ENCODE assay signal across 9 mouse cellular contexts in genomic region chr11:113176183-113176582, GRCm38 (mm10).
DNase-seq lines count a peak whose midpoint lies in the region; ATAC-seq and TF ChIP-seq lines count a peak whose summit lies in the region.
"Had no signal": no experiment of that assay in that cellular context is flagged by ENCODE, and none has a peak within 500 bp of the region (broad histone marks: within the 10 kb centered on the region; RNA-seq: fewer than 3 reads in every experiment).

No protein-coding gene starts in this region.

- no peaks in the 10 kb centered on the region for H3K36me3 ChIP-seq in hindbrain, embryonic 10.5 days
- H3K36me3 ChIP-seq in hindbrain, embryonic 16.5 days (ENCODE audit: control insufficient read depth, insufficient read depth, low read length), result no peaks in the 10 kb centered on the region
- H3K36me3 ChIP-seq in midbrain, postnatal 0 days (ENCODE audit: insufficient read depth, low read length), result no peaks in the 10 kb centered on the region
- H3K36me3 ChIP-seq: neural tube, embryonic 12.5 days had no signal

- DNase-seq in hindbrain, embryonic 10.5 days (ENCODE audit: low spot score), result peak; percentile 48
- peak; percentile 69 for DNase-seq in urinary bladder, postnatal 25 days (ENCODE audit: low spot score)
- no peak for DNase-seq in urinary bladder, adult 2 months (ENCODE audit: low spot score)
- DNase-seq in cerebellum, adult 8-10 months, result peak; percentile 52
- DNase-seq in induced T-regulatory cell, adult 2 months (ENCODE audit: low read depth), result peak; percentile 88
- peak; percentile 70 for DNase-seq in midbrain, postnatal 0 days (ENCODE audit: low spot score)

- H3K27ac ChIP-seq in hindbrain, embryonic 10.5 days, result peak overlapping the region; percentile 62; the same call in 1 of the 2 replicates
- no peak overlapping the region for H3K27ac ChIP-seq in hindbrain, embryonic 16.5 days (ENCODE audit: low read depth, low read length)
- no peak overlapping the region for H3K27ac ChIP-seq in midbrain, postnatal 0 days (ENCODE audit: low read depth, low read length)
- H3K27ac ChIP-seq: neural tube, embryonic 12.5 days had no signal

- no peak overlapping the region for H3K4me3 ChIP-seq in hindbrain, embryonic 10.5 days
- H3K4me3 ChIP-seq in hindbrain, embryonic 16.5 days (ENCODE audit: low read length), result no peak overlapping the region
- no peak overlapping the region for H3K4me3 ChIP-seq in midbrain, postnatal 0 days (ENCODE audit: low read depth, low read length)
- H3K4me3 ChIP-seq: neural tube, embryonic 12.5 days had no signal

- peaks cover 74% of the 10 kb centered on the region for H3K4me1 ChIP-seq in hindbrain, embryonic 10.5 days (replicated peaks)
- H3K4me1 ChIP-seq in hindbrain, embryonic 16.5 days (ENCODE audit: control insufficient read depth, insufficient read depth, low read depth, low read length), result peaks cover 9% of the 10 kb centered on the region
- H3K4me1 ChIP-seq in midbrain, postnatal 0 days (ENCODE audit: insufficient read depth, low read length), result no peaks in the 10 kb centered on the region

- no peaks in the 10 kb centered on the region for H3K27me3 ChIP-seq in hindbrain, embryonic 10.5 days (ENCODE audit: insufficient read depth, poor library complexity, severe bottlenecking)
- H3K27me3 ChIP-seq in hindbrain, embryonic 16.5 days (replicated peaks; ENCODE audit: control insufficient read depth, insufficient read depth, low read length), result no peaks in the 10 kb centered on the region
- H3K27me3 ChIP-seq in midbrain, postnatal 0 days (ENCODE audit: insufficient read depth, low read length), result no peaks in the 10 kb centered on the region
- H3K27me3 ChIP-seq: neural tube, embryonic 12.5 days had no signal

- 30% methylated on average over 7 of the region's 7 CpGs for WGBS in hindbrain, embryonic 10.5 days
- 24% methylated on average over 7 of the region's 7 CpGs for WGBS in hindbrain, embryonic 16.5 days
- 15% methylated on average over 7 of the region's 7 CpGs for WGBS in midbrain, postnatal 0 days

- no peak for ATAC-seq in hindbrain, embryonic 16.5 days
- ATAC-seq in midbrain, postnatal 0 days (ENCODE audit: low FRiP score), result no peak
- no peak for ATAC-seq in megakaryocyte, adult 5-6 weeks (ENCODE audit: poor library complexity, severe bottlenecking)

- H3K4me2 ChIP-seq in hindbrain, embryonic 16.5 days (ENCODE audit: low read length), result no peak overlapping the region
- H3K4me2 ChIP-seq in midbrain, postnatal 0 days (ENCODE audit: low read depth, low read length, poor library complexity, severe bottlenecking), result no peak overlapping the region
- H3K4me2 ChIP-seq: neural tube, embryonic 12.5 days had no signal

- H3K9ac ChIP-seq in hindbrain, embryonic 16.5 days (ENCODE audit: low read depth, low read length), result no peak overlapping the region
- no peak overlapping the region for H3K9ac ChIP-seq in midbrain, postnatal 0 days (replicated peaks; ENCODE audit: low read length, poor library complexity, severe bottlenecking)
- H3K9ac ChIP-seq: neural tube, embryonic 12.5 days had no signal

- H3K9me3 ChIP-seq in hindbrain, embryonic 10.5 days, result no peaks in the 10 kb centered on the region
- H3K9me3 ChIP-seq in hindbrain, embryonic 16.5 days (ENCODE audit: control insufficient read depth, low read length), result no peaks in the 10 kb centered on the region
- no peaks in the 10 kb centered on the region for H3K9me3 ChIP-seq in midbrain, postnatal 0 days (ENCODE audit: low read length)
- H3K9me3 ChIP-seq: neural tube, embryonic 12.5 days had no signal

- TF ChIP-seq CTCF in midbrain, postnatal 0 days (IDR thresholded peaks at IDR 0.05), result peak; percentile 85
